Mouse (Mus musculus) CH12.LX (cell line): Measurements from ENCODE around the gene R3hcc1l. TPM values are rescaled to one million over a fixed set of nuclear protein-coding genes. Genes with fewer than 3 reads are reported as not detected.

ENCODE experiments used
- DNase-seq: peaks from one replicate; pipeline ENCODE4 v3.0.0-alpha.2; 2013; ENCODE audit errors: extremely low read depth
- H3K27ac ChIP-seq: 2 replicates; pipeline ENCODE4 v1.5.1; 2012; ENCODE audit warnings: low read depth, mild to moderate bottlenecking, control low read depth, moderate library complexity; ENCODE audit not compliant: insufficient read depth
- H3K27me3 ChIP-seq: replicated peaks from 2 replicates; pipeline ENCODE3; 2012; ENCODE audit warnings: inconsistent platforms
- H3K36me3 ChIP-seq, 2 experiments: replicated peaks in 1 of 2; 2 replicates each; pipeline versions ENCODE3 to v1.6.1; 2012; ENCODE audit warnings: inconsistent platforms in 1 of 2, low read length in 1 of 2, mild to moderate bottlenecking in 1 of 2, mixed read lengths in 1 of 2, moderate library complexity in 1 of 2; ENCODE audit not compliant: control insufficient read depth in 1 of 2, insufficient read depth in 1 of 2
- H3K4me1 ChIP-seq, 2 experiments: 2 replicates each; pipeline ENCODE4 v1.6.1; 2012; ENCODE audit warnings: inconsistent platforms in 1 of 2, moderate library complexity in 1 of 2; ENCODE audit not compliant: insufficient read depth in 2 of 2, control insufficient read depth in 1 of 2
- H3K4me2 ChIP-seq: 2 replicates; pipeline ENCODE4 v1.6.1; 2012; ENCODE audit warnings: low read depth, mild to moderate bottlenecking, control low read depth; ENCODE audit not compliant: poor library complexity, insufficient read depth, severe bottlenecking
- H3K4me3 ChIP-seq, 3 experiments: fragments of 150-350 bp in 1 of 3; sonication (generic) in 1 of 3; replicated peaks in 1 of 3; 2 replicates each; pipeline versions ENCODE3 to v1.5.1; 2011 to 2012; ENCODE audit warnings: low read depth in 2 of 3, low read length in 2 of 3, mild to moderate bottlenecking in 2 of 3, moderate library complexity in 2 of 3, control low read depth in 1 of 3, improper control_type of control experiment in 1 of 3, inconsistent platforms in 1 of 3, mixed read lengths in 1 of 3; ENCODE audit not compliant: poor library complexity in 1 of 3
- H3K79me2 ChIP-seq: replicated peaks from 2 replicates; pipeline ENCODE4 v1.6.1; 2012; ENCODE audit warnings: mild to moderate bottlenecking, moderate library complexity; ENCODE audit not compliant: control insufficient read depth, poor library complexity, insufficient read depth, severe bottlenecking; ENCODE audit errors: extremely low read depth
- H3K9ac ChIP-seq: 2 replicates; pipeline ENCODE4 v1.6.1; 2012; ENCODE audit warnings: low read depth, mild to moderate bottlenecking, control low read depth, moderate library complexity; ENCODE audit not compliant: insufficient read depth
- H3K9me3 ChIP-seq: replicated peaks from 2 replicates; pipeline ENCODE3; 2012; ENCODE audit warnings: low read length, inconsistent platforms, mixed read lengths
- BHLHE40 ChIP-seq: IDR thresholded peaks from 2 replicates; pipeline ENCODE4 v1.6.1; 2011; ENCODE audit warnings: mild to moderate bottlenecking, low read depth, low read length, improper control_type of control experiment
- CHD1 ChIP-seq: IDR thresholded peaks from 2 replicates; pipeline ENCODE4 v1.6.1; 2012; ENCODE audit warnings: low read depth, low read length, improper control_type of control experiment, inconsistent platforms
- CTCF ChIP-seq, 2 experiments: IDR thresholded peaks in 1 of 2; conservative IDR thresholded peaks in 1 of 2; 2 replicates each; pipeline ENCODE4 v1.5.1; 2011 to 2012; ENCODE audit warnings: low read depth in 2 of 2, low read length in 2 of 2, improper control_type of control experiment in 1 of 2, inconsistent platforms in 1 of 2, mild to moderate bottlenecking in 1 of 2, moderate library complexity in 1 of 2
- E2F4 ChIP-seq: IDR thresholded peaks from 2 replicates; pipeline ENCODE4 v1.6.1; 2011; ENCODE audit warnings: low read depth, low read length, improper control_type of control experiment; ENCODE audit not compliant: insufficient replicate concordance
- ETS1 ChIP-seq: conservative IDR thresholded peaks from 2 replicates; pipeline ENCODE4 v1.6.1; 2012; ENCODE audit warnings: low read depth, mild to moderate bottlenecking, inconsistent platforms, low read length, improper control_type of control experiment, moderate library complexity
- HCFC1 ChIP-seq: IDR thresholded peaks from 2 replicates; pipeline ENCODE4 v1.6.1; 2012; ENCODE audit warnings: low read depth, mild to moderate bottlenecking, inconsistent platforms, low read length, improper control_type of control experiment
- MAX ChIP-seq: IDR thresholded peaks from 2 replicates; pipeline ENCODE4 v1.6.1; 2011; ENCODE audit warnings: low read length, improper control_type of control experiment
- MAZ ChIP-seq: IDR thresholded peaks from 2 replicates; pipeline ENCODE4 v1.6.1; 2012; ENCODE audit warnings: low read depth, mild to moderate bottlenecking, inconsistent platforms, low read length, improper control_type of control experiment, moderate library complexity
- NELFE ChIP-seq: IDR thresholded peaks from 2 replicates; pipeline ENCODE4 v1.6.1; 2011; ENCODE audit warnings: low read depth, low read length, improper control_type of control experiment
- NRF1 ChIP-seq: IDR thresholded peaks from 2 replicates; pipeline ENCODE4 v1.6.1; 2014; ENCODE audit warnings: low read depth, mild to moderate bottlenecking, inconsistent platforms, low read length, improper control_type of control experiment, moderate library complexity
- PAX5 ChIP-seq: IDR thresholded peaks from 2 replicates; pipeline ENCODE4 v1.6.1; 2012; ENCODE audit warnings: low read length, inconsistent platforms, mixed read lengths
- POLR2AphosphoS2 ChIP-seq: IDR thresholded peaks from 2 replicates; pipeline ENCODE4 v1.6.1; 2011; ENCODE audit warnings: low read depth, low read length, improper control_type of control experiment
- TCF12 ChIP-seq: IDR thresholded peaks from 2 replicates; pipeline ENCODE4 v1.6.1; 2014; ENCODE audit warnings: low read depth, mild to moderate bottlenecking, inconsistent platforms, low read length, improper control_type of control experiment
- ZC3H11A ChIP-seq: IDR thresholded peaks from 2 replicates; pipeline ENCODE4 v1.6.1; 2012; ENCODE audit warnings: low read depth, mild to moderate bottlenecking, inconsistent platforms, low read length, improper control_type of control experiment
- dilution Hi-C: fragments of 300-500 bp; cut with MboI; formaldehyde crosslinking; loops from 2 replicates; pipeline ENCODE4 v1.14.3; 2020; ENCODE audit warnings: low sequenced_read_pairs; ENCODE audit not compliant: extremely low pct_unique_long_range_greater_than_20kb, extremely low pct_ligation_motif_present
- in situ Hi-C: fragments of 300-500 bp; cut with MboI; formaldehyde crosslinking; loops from 3 replicates; pipeline ENCODE4 v1.14.3; 2019; ENCODE audit warnings: low sequenced_read_pairs, low pct_ligation_motif_present, low pct_unique_long_range_greater_than_20kb, mixed read lengths
- polyA plus RNA-seq: library from polyadenylated mRNA; unstranded; fragments of >175 nt; gene quantifications from 2 replicates; pipeline ENCODE4 v1.2.1, GENCODE M21; 2012; ENCODE audit warnings: low read depth; ENCODE audit not compliant: insufficient read length
- total RNA-seq, 2 experiments: library from RNA; depleted of rRNA; stranded (reverse); fragments of 300-350 nt in 1 of 2; fragments of >200 nt in 1 of 2; gene quantifications; 2 replicates each; pipeline ENCODE4 v1.2.3; 2012 to 2014

Gene R3hcc1l
- total and polyA plus RNA-seq, 3 experiments, result 6.1 to 12.2 (median 10.7) TPM

DNA sequence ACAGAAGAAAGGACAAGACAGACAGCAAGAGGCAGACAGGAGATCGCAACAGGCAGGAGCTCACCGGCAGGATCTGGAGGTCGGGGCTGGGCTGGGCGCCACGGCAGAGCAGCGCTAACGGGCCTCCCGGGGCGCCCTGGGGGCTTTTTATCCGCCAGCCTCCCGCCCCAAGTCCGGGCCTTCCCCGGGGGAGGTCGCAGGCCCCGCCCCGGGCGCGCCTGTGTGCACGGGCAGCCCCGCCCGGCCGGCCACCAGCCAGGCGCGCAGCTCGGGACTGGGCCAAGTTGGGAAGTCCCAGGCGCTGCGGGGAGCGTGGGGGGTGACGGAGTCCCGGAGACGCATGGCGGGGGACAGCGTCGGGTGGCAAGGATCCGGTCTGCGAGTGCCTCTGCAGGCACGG lies 94.1 kb downstream of the R3hcc1l start, which contains the start of gene Loxl4:
Gene Loxl4 (minus strand): TSS at position 160 of the 400 bp plus-strand sequence.
- peaks cover 84% of the 10 kb centered on the region for H3K27me3 ChIP-seq
- peak; percentile 18 for DNase-seq
- no peaks in the 10 kb centered on the region for H3K36me3 ChIP-seq
- H3K4me2 ChIP-seq, result peak within 1 kb of the TSS; percentile 83
- H3K4me3 ChIP-seq, result peak within 1 kb of the TSS in 2 of 3 experiments; percentile 33
- H3K27ac ChIP-seq, result no peak within 1 kb of the TSS
- H3K79me2 ChIP-seq, result no peaks in the 10 kb centered on the region
- dilution Hi-C loops, result no loop called here
- TF ChIP-seq MAZ (0 out of 2 replicates have a peak, but pooled peaks have one; percentile 15), BHLHE40 (peak; percentile 69), E2F4 (no peak), POLR2AphosphoS2 (no peak)
- TF ChIP-seq, all 38 proteins: peak for 2
- Histone ChIP-seq H3K9me3 (peaks cover 2% of the 10 kb centered on the region), H3K4me1 (peaks cover 0 to 22% of the 10 kb centered on the region in 2 experiments; a peak in 2 of 4 replicates), H3K9ac (no peak within 1 kb of the TSS)
- in situ Hi-C loops, result no loop called here

DNA sequence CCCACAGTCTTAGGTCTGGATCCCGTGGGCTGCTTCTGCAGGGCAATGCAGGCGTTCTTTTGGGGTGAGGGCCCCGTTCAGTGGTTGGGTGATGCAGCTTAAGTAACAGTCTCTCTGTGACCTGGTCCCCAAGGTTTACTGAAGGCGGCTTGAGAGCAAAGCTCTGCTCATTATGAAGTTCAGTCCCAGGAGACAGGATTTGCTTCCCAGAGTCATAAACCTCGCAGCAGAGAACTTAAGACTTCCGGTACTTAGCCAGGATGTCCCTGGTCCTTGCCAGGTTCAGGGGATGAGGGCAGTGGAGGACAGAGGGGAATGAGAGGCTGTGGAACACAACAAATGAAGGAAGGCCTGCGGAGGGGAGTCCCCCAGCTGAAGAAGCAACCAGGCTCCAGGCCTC lies 94.6 kb downstream of the R3hcc1l start:
- in situ Hi-C loops (no loop called here), dilution Hi-C loops (no loop called here)
- peaks cover 0 to 22% of the 10 kb centered on the region in 2 experiments; a peak in 2 of 4 replicates for H3K4me1 ChIP-seq
- H3K27ac ChIP-seq, result no peak overlapping the region
- peak overlapping the region in 2 of 3 experiments; percentile 33 for H3K4me3 ChIP-seq
- no peaks in the 10 kb centered on the region for H3K79me2 ChIP-seq
- H3K9ac ChIP-seq, result no peak overlapping the region
- peak overlapping the region; percentile 83 for H3K4me2 ChIP-seq
- TF ChIP-seq MAX (no peak), NELFE (no peak), ZC3H11A (no peak), E2F4 (no peak), CHD1 (no peak), TCF12 (no peak), PAX5 (no peak), CTCF (conservative IDR thresholded peaks at IDR 0.05 in 1 of 2, IDR thresholded peaks at IDR 0.05 in 1 of 2; ENCODE audit: low read depth in 2 of 2, low read length in 2 of 2) (no peak), HCFC1 (no peak), NRF1 (no peak), ETS1 (no peak)
- no peaks in the 10 kb centered on the region for H3K36me3 ChIP-seq
- H3K27me3 ChIP-seq, result peaks cover 83% of the 10 kb centered on the region
- no peak for DNase-seq
- peaks cover 2% of the 10 kb centered on the region for H3K9me3 ChIP-seq
